Mouse (Mus musculus): Measurements from ENCODE around the gene Rap1gap2.

Rap1gap2 gene

GRCm38 (mm10) chr11:74610545-74611176 lies at the start of gene Rap1gap2:
Gene Rap1gap2, minus strand, starts transcription at chr11:74610915.
- no peak for DNase-seq

- no peak for DNase-seq
These were observed 49.6 kb upstream of the Rap1gap2 start for GRCm38 (mm10) chr11:74660336-74660735.

- no peak for DNase-seq
These were observed 45.2 kb upstream of the Rap1gap2 start for GRCm38 (mm10) chr11:74655941-74656340.

- no peak for DNase-seq
These were observed 42.7 kb upstream of the Rap1gap2 start for GRCm38 (mm10) chr11:74653385-74653784.

DNA sequence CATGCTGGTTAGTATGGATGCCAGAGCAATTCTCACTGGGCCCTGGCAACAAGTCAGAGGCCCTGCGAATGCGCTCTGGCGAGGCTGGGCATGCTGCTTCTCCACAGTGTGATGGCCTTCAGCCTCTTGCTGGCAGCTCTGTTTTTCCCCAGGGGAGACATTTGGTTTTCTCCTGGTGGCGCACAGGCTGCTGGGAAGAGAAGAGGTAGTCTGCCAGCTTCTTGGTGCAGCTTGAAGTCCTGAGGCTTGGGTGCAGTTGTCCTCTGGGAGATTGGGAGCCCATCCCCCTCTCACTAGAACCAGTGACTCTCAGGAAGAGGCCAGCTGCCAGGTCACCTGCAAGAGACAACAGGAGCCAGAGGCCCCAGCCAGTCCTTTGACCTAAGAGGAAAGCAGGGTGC lies 42.1 kb upstream of the Rap1gap2 start:
- DNase-seq: no peak

DNA sequence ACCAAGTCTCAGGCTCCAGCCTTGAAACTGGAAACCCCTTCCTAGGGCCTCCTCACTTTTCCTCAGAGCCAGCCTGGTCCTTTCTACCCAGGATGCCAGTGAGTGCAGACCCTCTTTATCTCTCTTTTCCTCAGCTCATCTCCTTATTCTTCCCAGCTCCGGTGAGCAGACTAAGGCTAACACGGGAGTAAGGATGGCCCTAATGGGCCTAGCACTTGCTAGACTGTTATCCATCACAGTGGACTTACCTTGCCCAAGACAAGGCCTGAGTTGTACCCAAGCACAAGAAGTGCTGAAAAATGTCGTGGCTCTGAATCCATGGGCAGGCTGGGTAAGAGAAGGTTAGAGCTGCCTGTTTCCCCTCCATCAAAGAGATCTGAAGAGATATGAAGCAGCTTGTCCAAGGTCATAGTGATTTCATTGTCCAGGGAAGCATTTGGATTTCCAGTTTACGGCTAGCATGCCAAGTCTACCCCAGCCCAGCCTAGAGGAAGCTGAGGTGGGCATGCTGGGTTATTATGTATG lies 39.9 kb upstream of the Rap1gap2 start:
- no peak for DNase-seq

DNA sequence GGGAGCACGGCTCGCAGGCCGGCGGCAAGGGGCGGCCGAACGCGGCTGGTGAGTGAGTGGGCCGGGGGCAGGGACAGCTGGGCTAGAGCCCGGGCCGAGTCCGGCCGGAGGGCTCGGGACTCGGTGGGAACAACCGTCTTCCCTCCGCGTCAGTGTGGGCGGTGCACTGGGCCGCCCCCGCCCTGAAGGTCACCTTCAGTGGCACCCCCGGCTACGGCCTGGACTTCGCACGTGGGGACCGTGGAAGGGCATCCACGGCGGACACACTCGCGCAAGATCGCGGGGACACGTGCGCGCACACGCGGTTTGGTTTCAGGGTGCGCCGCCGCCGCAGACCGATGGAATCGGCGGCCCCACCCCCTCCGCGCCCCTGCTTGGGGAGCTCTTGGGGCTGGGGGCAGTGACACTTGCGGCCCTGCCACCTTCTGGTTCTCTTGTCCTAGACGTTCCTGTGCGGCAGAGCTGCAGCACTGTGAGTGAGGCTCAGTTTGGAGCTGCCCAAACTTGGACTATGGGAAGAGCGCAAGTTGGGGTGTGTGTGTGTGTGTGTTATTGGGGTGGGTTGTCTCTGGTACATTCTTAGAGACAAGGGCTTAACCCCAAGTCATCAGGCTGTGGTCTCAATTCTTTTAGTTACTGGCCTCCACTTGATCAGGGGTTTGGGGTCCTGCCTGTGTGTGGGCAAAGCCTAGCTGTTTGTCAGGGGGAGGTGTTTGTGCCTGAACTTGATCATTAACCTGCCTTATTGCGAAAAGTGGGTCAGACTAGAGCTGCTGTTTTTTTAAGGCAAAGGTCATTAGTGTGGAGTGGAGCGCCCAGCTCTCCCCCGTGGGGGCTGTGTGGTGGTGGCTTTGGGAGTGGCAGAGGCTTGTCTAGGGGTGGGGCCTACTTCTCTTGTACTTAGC lies 39.2 kb upstream of the Rap1gap2 start:
- peak; percentile 61 for DNase-seq

- peak; percentile 97 for DNase-seq
These were observed 38.5 kb upstream of the Rap1gap2 start, which contains the start of gene Cluh for GRCm38 (mm10) chr11:74649095-74649646. Gene Cluh, plus strand, starts transcription at chr11:74649495.

DNA sequence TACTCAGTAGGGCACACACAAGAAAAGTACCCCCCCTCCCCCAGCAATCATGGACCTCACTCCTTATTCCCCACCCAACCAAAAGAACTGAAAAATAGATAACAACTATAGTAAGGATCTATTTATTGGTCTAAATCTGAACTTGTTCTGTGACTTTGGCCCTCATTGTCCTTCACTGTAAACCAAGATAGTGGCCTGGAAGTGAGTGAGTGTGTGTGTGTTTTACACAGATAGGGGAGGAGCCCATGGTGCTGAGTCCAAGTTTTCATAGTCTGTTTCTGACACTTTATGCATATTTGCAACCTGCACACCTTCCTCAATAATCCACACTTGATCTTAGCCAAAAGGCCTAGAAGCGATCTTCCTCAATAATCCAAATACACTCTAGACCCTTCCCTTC lies 38.0 kb upstream of the Rap1gap2 start:
- DNase-seq: no peak

DNA sequence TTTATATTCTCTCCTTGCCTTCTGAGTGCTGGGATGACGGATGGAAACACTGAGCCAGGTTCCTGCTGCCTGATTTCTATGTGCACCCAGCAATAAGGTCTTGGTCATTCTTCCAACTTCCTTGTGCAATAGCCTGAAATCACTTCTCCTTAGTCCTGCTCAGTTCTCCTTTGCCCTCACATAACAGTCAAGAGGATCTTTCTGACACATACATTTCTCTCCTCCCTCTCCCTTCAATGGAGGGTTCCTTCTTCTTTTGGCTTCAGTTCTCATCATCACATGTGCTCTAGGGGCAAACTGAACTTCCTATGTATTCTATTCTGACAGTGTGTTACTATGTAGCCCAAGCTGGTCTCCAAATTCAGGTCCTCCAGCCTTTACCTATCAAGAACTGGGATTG lies 37.3 kb upstream of the Rap1gap2 start:
- no peak for DNase-seq

DNA sequence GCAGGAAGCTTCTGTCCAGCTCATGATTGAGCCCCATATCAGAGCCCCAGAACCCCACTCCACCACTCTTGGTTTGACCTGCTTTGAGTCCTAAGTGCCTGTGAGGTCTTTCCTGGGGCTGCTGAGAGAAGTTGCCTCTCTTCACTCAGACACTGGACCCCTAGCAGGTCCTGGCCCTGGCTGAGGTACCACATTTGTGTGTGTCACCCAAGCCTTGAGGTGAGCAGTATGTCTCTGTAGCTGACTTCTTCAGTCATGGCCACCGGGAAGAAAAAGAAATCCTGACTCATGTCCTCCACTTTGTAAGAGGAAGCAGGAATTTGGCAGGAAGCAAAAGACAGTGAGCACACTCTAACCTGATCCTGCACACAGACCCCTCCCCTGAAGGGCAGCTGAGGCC lies 28.9 kb upstream of the Rap1gap2 start:
- DNase-seq: no peak

- DNase-seq: no peak
These were observed 28.2 kb upstream of the Rap1gap2 start for GRCm38 (mm10) chr11:74638791-74639411.

DNA sequence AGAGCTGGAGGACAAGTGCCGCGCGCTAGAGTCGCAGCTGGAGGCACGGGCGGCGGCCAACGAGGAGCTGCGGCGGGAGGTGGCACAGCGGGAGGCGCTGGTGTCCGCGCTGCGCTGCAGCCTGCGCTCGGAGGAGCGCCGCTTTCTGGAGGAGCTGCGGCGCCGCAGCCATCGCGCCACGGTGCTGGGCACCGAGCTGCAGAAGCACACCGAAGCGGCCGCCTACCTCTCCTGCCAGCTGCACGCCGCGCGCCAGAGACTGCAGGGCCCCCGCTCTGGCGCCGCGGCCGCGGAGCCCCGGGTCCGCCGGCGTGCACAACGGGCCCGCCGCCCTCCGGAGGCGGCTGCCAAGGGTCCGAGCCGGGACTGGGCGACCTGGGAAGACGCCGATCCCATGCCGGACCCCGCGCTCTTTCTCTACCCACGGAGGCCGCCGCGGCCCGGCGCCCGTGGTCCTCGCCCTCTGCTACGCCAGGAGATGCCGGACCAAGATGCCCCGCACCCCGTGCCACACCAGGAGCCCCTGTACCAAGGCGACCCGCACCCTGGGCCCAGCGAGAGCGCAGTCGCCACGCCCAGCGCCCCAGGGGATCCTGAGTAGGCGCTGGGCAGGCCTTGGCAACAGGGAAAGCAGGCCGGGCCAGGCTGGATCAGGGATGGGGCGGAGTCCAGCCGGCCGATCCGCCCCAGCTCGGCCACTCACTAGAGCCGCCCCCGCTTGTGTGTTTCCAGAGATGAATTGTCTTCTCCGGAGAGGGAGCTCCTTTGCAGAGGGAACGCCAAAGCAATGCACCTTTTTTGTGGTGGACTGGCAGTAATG lies 27.5 kb upstream of the Rap1gap2 start:
- DNase-seq: peak; percentile 80

DNA sequence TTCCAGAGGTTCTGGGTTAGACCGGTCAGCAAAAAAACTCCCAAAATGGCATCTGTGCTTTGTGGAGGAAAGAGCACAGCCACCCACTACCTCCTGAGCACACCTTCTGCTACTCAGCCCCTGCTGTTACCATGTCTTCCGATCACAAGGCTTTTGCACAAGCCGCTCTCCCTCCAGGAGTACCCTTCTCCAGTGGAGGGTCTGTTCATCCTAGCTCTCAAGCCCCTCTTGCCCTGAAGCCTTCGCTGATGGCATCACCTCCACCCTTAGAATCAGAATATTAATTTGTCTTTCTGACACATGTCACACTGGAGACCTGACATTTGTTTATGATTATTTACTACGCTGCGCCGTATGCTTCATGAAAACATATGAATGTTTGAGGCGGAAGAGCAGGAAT lies 26.8 kb upstream of the Rap1gap2 start:
- no peak for DNase-seq

DNA sequence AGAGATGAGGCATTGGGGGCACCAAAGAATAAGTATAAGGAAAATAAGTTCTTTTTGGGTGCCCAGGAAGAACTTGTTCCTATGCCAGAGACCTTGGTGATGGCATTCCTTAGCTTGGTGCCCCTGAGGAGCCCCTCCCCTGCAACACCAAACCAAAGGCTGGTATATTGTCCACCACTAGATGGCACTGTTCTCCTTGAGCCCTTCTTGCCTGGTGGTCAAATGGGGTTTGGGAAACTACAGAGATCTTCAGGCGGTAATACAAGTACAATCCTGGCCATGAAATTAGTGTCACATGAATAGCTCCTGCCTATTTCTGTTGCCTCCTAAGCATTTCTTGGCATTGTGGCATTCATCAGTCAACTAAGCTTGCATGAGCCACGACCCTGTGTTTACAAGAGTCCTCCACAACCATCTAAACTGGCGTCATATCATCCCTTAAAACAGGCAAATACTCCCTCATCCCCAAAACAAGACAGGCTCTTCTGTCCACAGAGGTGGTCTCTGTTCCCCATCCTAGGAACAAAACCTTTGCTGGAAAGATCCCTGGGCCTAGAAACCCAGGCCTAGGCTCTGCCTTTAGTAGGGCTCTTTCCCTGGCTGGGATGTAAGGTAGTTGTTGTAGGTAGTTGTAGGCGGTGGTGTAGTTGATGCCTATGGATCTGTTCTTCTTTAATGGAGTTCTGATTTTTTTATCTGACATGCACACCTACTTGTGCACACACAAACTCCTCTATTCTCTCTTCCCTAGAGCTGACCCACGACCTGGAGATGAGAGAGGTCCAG lies 24.0 kb upstream of the Rap1gap2 start:
- peak; percentile 69 for DNase-seq

- DNase-seq: no peak
These were observed 21.4 kb upstream of the Rap1gap2 start for GRCm38 (mm10) chr11:74631880-74632789.

DNA sequence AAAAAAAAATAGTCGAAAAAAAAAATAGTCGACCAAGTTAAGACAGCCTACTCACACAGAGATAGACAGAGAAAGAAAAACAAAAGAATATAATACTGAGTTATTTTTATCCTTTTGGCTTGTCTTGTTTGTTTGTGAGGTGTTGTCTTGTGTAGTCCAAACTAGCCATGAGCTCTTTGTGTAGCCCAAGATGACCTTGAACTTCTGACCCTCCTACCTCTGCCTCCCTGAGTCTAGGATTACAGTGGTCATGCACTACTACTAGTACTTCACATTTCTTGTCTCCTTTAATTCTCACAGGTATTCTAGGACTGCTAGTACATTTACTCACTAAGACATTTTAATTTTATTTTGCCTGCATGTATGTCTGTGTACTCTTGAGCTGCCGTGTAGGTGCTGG lies 16.8 kb upstream of the Rap1gap2 start:
- DNase-seq: no peak

GRCm38 (mm10) chr11:74625333-74625732 lies 14.6 kb upstream of the Rap1gap2 start:
- DNase-seq: no peak

DNA sequence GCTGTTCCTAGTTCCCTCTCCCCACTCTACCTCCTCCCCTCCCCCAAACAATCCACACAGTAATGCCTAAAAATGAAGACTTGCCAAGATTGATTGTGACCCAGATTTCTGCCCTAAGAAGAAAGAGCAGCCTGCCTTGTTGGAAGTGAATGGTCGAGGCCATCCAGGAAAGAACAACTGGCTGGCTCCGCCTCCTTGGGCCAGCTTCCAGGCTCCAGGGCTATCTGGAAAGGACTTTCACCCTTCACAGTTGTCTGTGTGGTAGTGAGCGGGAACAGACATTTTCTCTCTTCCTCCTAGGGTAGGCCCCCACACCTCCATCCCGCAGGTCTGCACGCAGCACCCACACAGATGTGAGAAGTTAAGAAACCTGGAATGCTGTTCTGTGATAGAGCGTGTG lies 13.0 kb upstream of the Rap1gap2 start:
- no peak for DNase-seq

GRCm38 (mm10) chr11:74621974-74622669 lies 11.4 kb upstream of the Rap1gap2 start:
- DNase-seq: no peak

Measured in thymus, postnatal 4 days (tissue).